Mouse (Mus musculus): ENCODE measurements around the gene Klf1.

DNA sequence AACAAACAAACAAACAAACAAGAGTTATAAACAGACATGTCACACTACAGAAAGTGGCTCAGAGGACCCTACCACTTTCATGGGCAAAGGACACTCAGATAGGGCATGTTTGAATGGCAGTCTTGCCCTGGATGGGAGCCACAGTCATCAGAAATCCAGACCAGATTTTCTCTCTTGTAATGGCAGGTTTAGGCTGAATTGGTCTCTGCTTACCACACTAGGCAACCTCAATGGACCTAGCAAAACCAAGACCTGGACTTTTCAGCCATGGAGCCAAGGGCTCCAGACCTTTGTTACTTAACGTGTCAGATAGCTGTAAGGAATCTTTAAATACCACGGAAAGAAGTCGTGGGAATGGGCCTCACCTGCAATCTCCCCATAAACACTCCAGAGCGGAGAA lies 42.0 kb downstream of the Klf1 start:
- no peak for TF ChIP-seq CTCF (conservative IDR thresholded peaks at IDR 0.05 in 1 of 2, IDR thresholded peaks at IDR 0.05 in 1 of 2; ENCODE audit: low read depth in 2 of 2, low read length in 2 of 2)
- TF ChIP-seq POLR2A (IDR thresholded peaks at IDR 0.05; ENCODE audit: low read depth, low read length), result no peak
- TF ChIP-seq RCOR1 (conservative IDR thresholded peaks at IDR 0.05; ENCODE audit: low read depth, low read length), result no peak
- TF ChIP-seq USF1 (IDR thresholded peaks at IDR 0.05; ENCODE audit: low read depth, low read length), result no peak
- TF ChIP-seq EP300 (IDR thresholded peaks at IDR 0.05; ENCODE audit: low read length), result no peak
- no peak for TF ChIP-seq MAFK (IDR thresholded peaks at IDR 0.05; ENCODE audit: insufficient replicate concordance, low read length)
- no peak for TF ChIP-seq NRF1 (IDR thresholded peaks at IDR 0.05; ENCODE audit: low read depth, low read length)
